Mouse (Mus musculus) naive thymus-derived CD4-positive, alpha-beta T cell, adult 2 months (primary cell): Measurements from ENCODE around the gene Chst5.
"Not testable (repeated sequence)": the region's sequence is repeated elsewhere in the genome, so short reads cannot be mapped to it uniquely, and the experiment has no call there.

Source experiments
- DNase-seq: peaks from one replicate; pipeline ENCODE4 v3.0.0-alpha.2; 2011; ENCODE audit warnings: low read depth

Chst5 gene

DNA sequence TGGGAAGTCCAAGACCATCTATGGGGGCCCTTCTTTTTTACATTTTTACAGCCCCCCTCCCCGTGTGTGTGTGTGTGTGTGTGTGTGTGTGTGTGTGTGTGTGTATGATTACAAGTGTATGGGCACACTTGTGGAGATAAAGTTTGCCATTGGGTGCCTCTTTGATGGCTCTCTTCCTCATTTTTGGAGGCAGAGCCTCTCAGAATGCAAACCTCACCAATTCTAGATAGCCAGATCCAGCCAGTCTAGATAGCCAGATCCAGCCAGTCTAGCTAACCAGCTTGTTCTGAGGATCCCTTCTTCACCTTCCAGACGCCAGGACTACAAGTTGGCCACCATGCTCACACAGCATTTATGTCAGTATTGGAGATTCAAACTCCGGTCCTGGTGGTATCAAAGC, 39.0 kb downstream of the Chst5 start:
- DNase-seq: no peak

DNA sequence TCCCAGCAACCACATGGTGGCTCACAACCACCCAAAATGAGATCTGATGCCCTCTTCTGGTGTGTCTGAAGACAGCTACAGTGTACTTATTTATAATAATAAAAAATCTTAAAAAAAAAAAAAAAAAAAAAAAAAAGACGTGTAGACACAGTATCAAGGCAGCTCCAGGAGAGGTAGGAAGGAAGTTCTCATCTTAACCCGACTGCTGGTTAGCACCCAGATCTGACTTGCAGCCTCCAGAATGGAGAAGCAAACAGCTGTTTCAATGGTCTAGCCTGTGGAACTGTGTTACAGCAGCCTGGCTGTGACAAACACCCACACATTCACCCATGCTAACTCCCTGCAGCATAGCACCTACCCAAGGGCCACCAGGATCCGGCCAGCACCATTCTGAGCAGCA, 39.9 kb downstream of the Chst5 start:
- no peak for DNase-seq

DNA sequence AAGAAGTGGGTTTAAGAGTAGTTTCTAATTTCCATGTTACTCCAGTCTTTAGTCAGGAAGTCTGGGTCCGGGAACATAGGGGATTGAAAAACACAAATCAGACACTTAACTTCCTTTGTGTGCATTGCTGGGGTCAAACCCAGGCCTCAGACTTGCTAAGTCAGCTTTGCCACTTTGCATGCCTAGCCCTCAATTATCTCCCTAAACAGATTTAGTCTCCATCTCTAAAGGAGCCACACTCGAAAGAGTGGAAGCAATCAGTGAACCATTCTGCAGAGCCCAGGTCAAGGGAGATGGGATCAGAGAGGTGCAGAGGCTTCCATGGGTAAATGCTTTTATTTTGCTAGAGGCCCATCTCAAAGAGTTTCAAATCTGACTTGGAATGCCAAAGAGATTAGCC, 41.6 kb downstream of the Chst5 start:
- DNase-seq: no peak

DNA sequence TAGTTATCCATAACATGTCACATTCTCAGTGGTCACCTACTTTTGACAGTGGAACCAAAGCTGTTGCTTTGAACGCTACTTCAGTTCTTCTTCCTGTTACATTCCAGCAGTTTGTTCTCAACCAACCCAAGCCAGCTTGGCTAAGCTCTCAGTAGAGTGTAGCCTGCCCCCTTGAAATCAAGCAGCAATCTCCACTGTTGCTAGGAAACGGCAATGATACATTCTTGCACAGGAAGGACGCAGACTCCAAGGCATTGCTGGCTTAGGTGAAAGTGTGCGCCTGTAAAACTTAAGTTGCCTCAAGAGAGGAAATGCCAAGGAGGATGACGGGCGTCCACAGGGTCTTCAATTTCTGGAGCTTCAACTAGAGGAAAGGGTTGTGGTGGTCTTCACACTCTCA, 44.4 kb downstream of the Chst5 start:
- no peak for DNase-seq

DNA sequence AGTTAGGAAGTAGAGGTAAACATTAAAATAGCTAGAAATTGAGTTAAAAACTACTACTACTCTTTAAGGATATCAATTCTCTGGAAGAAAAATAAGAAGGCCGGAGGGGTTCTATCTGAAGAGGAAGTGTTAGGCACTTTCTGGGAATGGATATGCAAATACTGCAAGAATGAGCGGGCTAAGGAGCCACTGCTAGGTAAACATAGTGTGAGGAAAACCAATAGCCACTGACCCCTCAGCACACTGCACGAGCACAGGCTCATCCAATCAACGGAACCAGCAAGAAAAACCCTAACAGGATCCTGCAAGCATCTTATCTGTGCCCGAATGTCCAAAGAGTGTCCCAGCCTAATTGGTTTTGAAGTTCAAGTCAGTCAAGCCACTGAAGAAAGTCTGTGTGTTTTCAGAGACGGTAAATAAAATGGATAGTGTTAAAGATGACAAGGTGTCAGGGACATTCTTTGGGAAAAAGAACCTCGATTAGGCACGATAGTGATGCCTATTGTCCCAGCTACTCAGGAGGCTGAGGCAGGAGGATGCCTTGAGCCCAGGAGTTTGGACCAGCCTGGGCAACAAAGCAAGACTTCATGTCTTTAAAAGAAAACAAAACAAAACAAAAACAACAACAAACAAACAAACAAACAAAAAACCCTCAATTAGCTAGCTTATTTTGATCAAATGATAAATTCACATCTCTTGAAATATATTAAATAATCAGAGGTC, 45.0 kb downstream of the Chst5 start:
- DNase-seq: no peak

DNA sequence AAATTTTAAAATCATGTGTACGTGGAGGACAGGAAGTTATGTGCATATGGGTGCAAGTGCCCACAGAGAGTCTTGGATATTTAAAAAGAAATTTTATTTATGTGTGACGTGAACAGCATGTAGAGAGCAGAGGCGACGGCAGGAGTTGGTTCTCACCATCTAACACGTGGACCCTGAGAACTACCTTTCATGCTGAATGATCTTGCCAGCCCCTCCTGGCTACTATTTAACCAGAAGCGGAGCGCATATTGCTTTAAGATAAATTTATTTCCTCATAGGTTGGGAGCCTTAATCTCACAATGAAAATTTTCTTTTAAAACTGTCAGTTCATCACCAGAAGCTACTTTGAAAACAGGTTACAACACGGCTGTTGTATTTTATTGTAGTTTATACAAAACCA, 45.6 kb downstream of the Chst5 start:
- no peak for DNase-seq

DNA sequence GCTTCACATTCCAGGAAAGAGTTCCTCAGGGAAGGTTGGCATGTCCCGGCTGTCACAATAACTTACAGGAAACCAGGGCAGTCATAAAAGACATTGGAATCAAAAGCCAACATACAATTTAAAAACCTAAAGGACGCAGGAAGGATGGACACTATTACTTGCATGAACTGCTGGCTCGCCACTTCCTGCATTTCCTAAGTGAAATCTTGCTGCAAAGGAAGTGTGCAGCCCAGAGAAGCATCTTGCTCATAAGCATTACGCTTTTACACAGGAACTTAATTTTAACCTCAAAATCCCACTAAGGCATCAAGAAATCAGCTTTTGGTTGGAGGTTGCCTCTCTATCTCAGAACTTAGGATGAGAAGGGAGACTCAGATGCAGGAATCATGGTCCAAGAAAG, 47.0 kb downstream of the Chst5 start:
- no peak for DNase-seq

DNA sequence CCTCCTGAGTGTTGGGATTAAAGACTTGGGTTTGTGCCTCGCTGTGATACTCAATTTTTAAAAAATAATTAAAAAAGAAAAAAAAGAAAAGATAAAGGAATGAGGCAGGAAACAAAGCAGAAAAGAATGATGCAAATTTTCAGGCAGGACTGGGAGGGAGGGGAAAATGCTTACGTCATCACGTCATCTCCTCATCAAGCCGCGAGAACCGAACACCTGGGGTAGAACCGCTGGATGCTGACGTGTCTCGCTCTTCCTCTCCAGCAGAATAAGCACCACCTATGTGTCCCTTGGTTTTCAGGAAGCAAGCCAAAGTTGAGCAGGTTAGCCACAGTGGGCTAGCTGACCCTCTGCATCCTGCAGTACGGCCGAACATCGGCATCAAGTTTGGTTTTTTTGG, 54.3 kb downstream of the Chst5 start:
- DNase-seq: no peak

DNA sequence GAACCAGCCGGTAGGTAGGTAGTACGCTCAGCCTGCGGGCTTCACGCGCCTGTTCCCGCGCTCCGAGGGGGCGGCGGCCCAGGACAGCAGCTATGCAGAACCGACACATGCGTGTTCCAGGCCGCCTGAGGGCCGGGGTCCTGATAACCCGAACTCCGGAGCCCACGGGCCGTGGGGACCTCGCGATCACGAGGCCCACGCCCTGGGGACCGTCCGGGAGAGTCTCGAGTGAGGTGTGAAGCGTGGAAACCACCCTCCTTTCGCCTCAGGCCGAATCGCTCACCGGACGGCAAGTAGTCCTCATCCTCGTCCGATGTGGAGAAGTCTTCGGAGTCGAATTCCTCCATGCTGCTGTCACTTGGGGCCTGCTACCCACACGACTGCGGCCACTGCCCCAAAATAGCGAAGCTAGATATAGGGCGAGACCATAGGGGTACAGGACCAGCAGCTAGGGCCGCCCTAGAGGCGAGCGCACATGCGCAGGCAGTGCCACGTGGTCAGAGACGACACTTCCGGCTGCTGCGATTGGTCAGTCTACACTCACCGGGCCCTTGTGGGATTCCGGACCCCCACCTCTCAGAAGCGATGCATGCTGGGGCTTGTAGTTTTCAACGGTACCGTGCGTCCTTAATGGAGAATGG, 56.3 kb downstream of the Chst5 start, which contains the start of gene Cfdp1:
Cfdp1 (minus strand) TSS at position 431 of the 641 bp plus-strand sequence.
- peak; percentile 96 for DNase-seq

DNA sequence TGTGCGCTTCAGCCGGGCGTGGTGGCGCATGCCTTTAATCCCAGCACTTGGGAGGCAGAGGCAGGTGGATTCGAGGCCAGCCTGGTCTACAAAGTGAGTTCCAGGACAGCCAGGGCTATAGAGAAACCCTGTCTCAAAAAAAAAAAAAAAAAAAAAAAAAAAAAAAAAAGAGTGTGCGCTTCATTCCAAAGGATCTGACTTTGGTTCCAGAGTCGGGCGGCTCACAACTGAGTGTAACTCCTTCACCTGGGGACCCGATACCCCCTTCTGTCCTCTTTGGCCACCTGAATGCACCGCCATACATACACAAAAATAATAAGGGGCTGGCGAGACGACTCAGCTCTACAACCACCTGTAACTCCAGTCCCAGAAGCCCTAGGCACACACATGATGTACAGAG, 57.0 kb downstream of the Chst5 start:
- DNase-seq: not testable (repeated sequence)

DNA sequence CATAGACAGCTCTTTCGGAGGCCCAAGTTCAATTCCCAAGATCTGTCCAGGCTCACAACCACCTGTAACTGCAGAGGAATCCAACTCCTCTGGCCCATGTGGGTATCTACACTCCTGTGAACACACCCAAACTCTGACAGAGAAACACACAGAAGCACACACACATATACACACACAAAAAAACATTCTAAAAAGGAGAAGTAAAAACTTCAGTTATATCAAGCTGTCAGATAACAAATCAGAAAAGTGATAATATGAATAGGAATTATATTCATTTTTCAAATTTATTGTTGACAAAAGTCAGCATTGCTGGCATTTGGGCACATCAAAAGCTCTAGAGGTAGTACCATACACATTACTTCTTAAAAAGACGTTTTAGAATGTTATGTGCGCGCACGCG, 63.5 kb downstream of the Chst5 start:
- DNase-seq: no peak
